In the genomic region with DNA sequence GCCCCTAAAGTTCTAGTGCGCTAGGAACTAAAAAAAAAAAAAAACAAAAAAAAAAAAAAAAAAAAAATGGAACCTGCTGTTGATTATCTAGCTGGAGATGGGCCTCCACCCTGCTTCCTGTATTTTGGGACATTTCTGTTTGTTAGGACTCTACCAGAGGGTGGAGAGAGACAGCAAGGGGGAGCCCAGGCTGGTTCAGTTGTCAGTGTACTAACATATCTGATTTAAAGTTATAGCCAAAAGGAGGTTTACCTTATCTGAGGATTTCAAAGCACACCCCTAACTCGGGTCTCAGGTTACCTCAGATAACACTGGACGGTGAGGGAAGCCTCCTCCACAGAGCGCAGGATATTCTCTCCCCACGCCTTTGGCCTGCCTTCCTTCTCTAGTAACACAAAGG, we compare ENCODE assay signal across 25 mouse cellular contexts. TPM values are rescaled to one million over a fixed set of nuclear protein-coding genes. Genes with fewer than 3 reads are reported as not detected.
DNase-seq lines count a peak whose midpoint lies in the region; ATAC-seq and TF ChIP-seq lines count a peak whose summit lies in the region.
"Had no signal": no experiment of that assay in that cellular context is flagged by ENCODE, and none has a peak within 500 bp of the region (broad histone marks: within the 10 kb centered on the region; RNA-seq: fewer than 3 reads in every experiment).

No protein-coding gene starts in this region.

- TF ChIP-seq CTCF in lung, postnatal 0 days (IDR thresholded peaks at IDR 0.05), result no peak

- H3K36me3 ChIP-seq in lung, postnatal 0 days (ENCODE audit: insufficient read depth, low read length), result no peaks in the 10 kb centered on the region
- H3K36me3 ChIP-seq: embryonic facial prominence, embryonic 13.5 days; forebrain, embryonic 12.5 days; heart, embryonic 15.5 days; hindbrain, embryonic 10.5 days; intestine, embryonic 15.5 days; midbrain, embryonic 13.5 days had no signal

- H3K4me3 ChIP-seq in lung, postnatal 0 days (ENCODE audit: low read depth, low read length), result no peak overlapping the region
- H3K4me3 ChIP-seq: embryonic facial prominence, embryonic 13.5 days; erythroblast, embryonic 14.5 days; forebrain, embryonic 12.5 days; heart, embryonic 15.5 days; hindbrain, embryonic 10.5 days; intestine, embryonic 15.5 days; layer of hippocampus, adult 2 months; midbrain, embryonic 13.5 days had no signal

- no peaks in the 10 kb centered on the region for H3K27me3 ChIP-seq in lung, postnatal 0 days (replicated peaks; ENCODE audit: insufficient read depth, low read length)
- H3K27me3 ChIP-seq: CH12.LX; intestine, embryonic 15.5 days had no signal

- no peaks in the 10 kb centered on the region for H3K4me1 ChIP-seq in lung, postnatal 0 days (ENCODE audit: insufficient read depth, low read depth, low read length)

- H3K9me3 ChIP-seq in lung, postnatal 0 days (ENCODE audit: low read length), result no peaks in the 10 kb centered on the region
- H3K9me3 ChIP-seq: embryonic facial prominence, embryonic 13.5 days; forebrain, embryonic 12.5 days; heart, embryonic 15.5 days; hindbrain, embryonic 10.5 days; intestine, embryonic 15.5 days; midbrain, embryonic 13.5 days had no signal

- no peak overlapping the region for H3K9ac ChIP-seq in lung, postnatal 0 days (replicated peaks; ENCODE audit: low read depth)
- H3K9ac ChIP-seq: embryonic facial prominence, embryonic 13.5 days; forebrain, embryonic 12.5 days; heart, embryonic 15.5 days; intestine, embryonic 15.5 days; midbrain, embryonic 13.5 days had no signal

- 0 out of 2 replicates have a peak overlapping the region, but pooled peaks have one; percentile 11 for H3K27ac ChIP-seq in lung, postnatal 0 days (ENCODE audit: low read length)
- H3K27ac ChIP-seq: embryonic facial prominence, embryonic 13.5 days; forebrain, embryonic 12.5 days; heart, embryonic 15.5 days; hindbrain, embryonic 10.5 days; intestine, embryonic 15.5 days; layer of hippocampus, adult 2 months; midbrain, embryonic 13.5 days had no signal

- DNase-seq in heart, adult 18-20 months, result peak; percentile 32 to 54
- DNase-seq in heart, postnatal 4 days, result no peak
- no peak for DNase-seq in lung, postnatal 0 days (ENCODE audit: low spot score)
- no peak for DNase-seq in lung, postnatal 14 days
- peak; percentile 57 for DNase-seq in MEL-GATA-1-ER (ENCODE audit: extremely low read depth, low read depth)
- no peak for DNase-seq in cerebellum, postnatal 4 days (ENCODE audit: low spot score in 2 of 2)
- DNase-seq: adrenal gland, postnatal 10 days; B cell, adult 2 months; cerebellum, adult 8-10 months; kidney, adult 8-10 months; kidney, postnatal 14 days; layer of hippocampus, postnatal 36 days; right cerebral cortex, postnatal 14 days; spleen, adult 18-20 months had no signal

- no peak for ATAC-seq in lung, postnatal 0 days
- ATAC-seq in megakaryocyte-erythroid progenitor cell, adult 5-6 weeks (replicated peaks; ENCODE audit: low FRiP score, low TSS enrichment, poor library complexity, severe bottlenecking), result peak; percentile 16
- ATAC-seq: hindbrain, embryonic 16.5 days; intestine, embryonic 15.5 days; midbrain, embryonic 13.5 days had no signal

- peak; percentile 33; the same call in 1 of the 2 replicates for TF ChIP-seq EP300 in lung, postnatal 0 days (IDR thresholded peaks at IDR 0.05)

- 43% methylated on average over 5 of the region's 5 CpGs for WGBS in lung, postnatal 0 days

- no peak overlapping the region for H3K4me2 ChIP-seq in lung, postnatal 0 days (replicated peaks; ENCODE audit: low read depth, low read length)
- H3K4me2 ChIP-seq: embryonic facial prominence, embryonic 13.5 days; forebrain, embryonic 12.5 days; heart, embryonic 15.5 days; intestine, embryonic 15.5 days; midbrain, embryonic 13.5 days had no signal

RNA-seq across cellular contexts. Expression of a gene that starts 4.0 kb away (rescaled TPM):
- total RNA-seq in heart, adult 18-20 months (2021), result 10 to 100 TPM; 21.6 to 27.8 TPM
- 10 to 100 TPM; 28.5 to 30.9 TPM for total RNA-seq in heart, postnatal 4 days (2021)
- 19.8 and 22.4 TPM in 2 replicates for polyA plus RNA-seq in lung, postnatal 0 days (2015; fragmentation: Nextera tagmentation; extraction: Ambion mirVana)
- 4.4 and 17.7 TPM in 2 replicates for total RNA-seq in megakaryocyte-erythroid progenitor cell, adult 5-6 weeks (2014; fragmentation: Nextera tagmentation)
- total RNA-seq in megakaryocyte-erythroid progenitor cell, adult 5-6 weeks (2017), result 4.0 and 6.6 TPM in 2 replicates

Comparison
In these comparisons a context has a peak if more than half of its experiments do, and no peak if none do; other contexts are left out.
1. DNase-seq: peak in heart, adult 18-20 months (2 of 2) and MEL-GATA-1-ER (single experiment); none in heart, postnatal 4 days (single experiment), lung, postnatal 0 days (single experiment), lung, postnatal 14 days (single experiment) and cerebellum, postnatal 4 days (0 of 2).